Mouse (Mus musculus): ENCODE measurements around the gene Stra8. TPM values are rescaled to one million over a fixed set of nuclear protein-coding genes. Genes with fewer than 3 reads are reported as not detected.
A peak's percentile ranks its signal among the peaks of the same experiment; 100 is the strongest.

Stra8 gene
- total and polyA plus RNA-seq, 2 experiments from 2014 or later, result not detected

DNA sequence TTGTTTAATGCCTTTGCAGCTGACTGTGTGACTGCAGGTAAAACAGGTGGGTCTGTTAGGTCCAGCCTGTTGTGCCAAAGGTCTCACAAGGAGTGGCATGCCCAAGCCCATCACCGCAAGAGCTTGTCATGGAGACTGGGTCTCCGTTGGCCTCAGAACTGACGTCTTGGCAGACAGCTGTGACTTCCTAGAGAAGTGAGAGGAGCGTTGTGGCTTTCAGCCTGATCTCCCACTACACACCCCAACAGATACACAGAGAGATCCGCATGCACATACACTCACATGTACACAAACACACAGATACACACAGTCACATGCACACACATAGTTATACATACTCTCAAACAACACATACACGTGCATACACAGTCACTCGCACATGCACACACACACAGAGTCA lies 31.6 kb downstream of the Stra8 start:
- TF ChIP-seq CTCF (IDR thresholded peaks at IDR 0.05; ENCODE audit: low read depth), result no peak
- H3K9me3 ChIP-seq (ENCODE audit: low read length), result no peaks in the 10 kb centered on the region
- no peaks in the 10 kb centered on the region for H3K27me3 ChIP-seq (ENCODE audit: insufficient read depth, low read length)
- no peaks in the 10 kb centered on the region for H3K4me1 ChIP-seq (ENCODE audit: insufficient read depth)
- 89% methylated on average over 7 of the region's 7 CpGs for WGBS
- ATAC-seq (no peak), DNase-seq (no peak)
- H3K27ac ChIP-seq (ENCODE audit: low read depth, low read length), result no peak overlapping the region
- no peak overlapping the region for H3K4me3 ChIP-seq (ENCODE audit: low read depth, low read length)
- no peak overlapping the region for H3K4me2 ChIP-seq (ENCODE audit: low read depth)
- no peaks in the 10 kb centered on the region for H3K36me3 ChIP-seq (ENCODE audit: insufficient read depth)
- no peak overlapping the region for H3K9ac ChIP-seq

DNA sequence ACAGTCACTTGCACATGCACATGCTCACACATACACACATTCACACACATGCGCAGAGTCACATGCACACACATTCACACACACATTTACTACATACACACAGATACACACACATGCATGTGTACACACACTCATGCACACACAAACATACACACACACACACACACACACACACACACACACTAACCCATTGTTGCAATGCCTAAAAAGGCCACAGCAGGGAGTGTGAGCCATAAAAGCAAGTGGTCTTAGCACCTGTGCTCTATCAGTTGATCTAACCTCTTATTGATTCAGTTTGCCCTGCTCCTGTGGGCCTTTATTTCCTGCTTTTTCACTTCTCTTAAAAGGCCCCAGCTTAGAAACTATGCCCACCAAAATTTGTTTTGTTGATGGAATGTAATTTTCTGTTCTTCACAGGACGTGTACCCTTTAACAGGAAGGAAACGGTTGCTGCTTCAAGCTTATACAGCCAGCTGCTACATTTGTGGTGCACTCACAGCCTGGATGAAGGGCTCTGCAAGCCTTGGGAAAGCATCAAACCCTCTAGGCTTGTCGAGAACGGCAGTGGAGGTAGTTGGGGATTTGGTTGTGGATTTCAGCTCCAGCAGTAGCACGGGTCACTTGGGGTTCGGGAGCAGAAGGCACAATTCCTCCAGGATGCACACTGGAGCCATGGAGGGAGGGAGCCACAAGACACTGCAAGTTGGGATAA lies 32.1 kb downstream of the Stra8 start:
- ATAC-seq (no peak), DNase-seq (no peak)
- Histone ChIP-seq H3K4me1 (ENCODE audit: insufficient read depth) (no peaks in the 10 kb centered on the region), H3K27ac (ENCODE audit: low read depth, low read length) (no peak overlapping the region), H3K9me3 (ENCODE audit: low read length) (no peaks in the 10 kb centered on the region), H3K4me3 (ENCODE audit: low read depth, low read length) (no peak overlapping the region), H3K9ac (no peak overlapping the region), H3K27me3 (ENCODE audit: insufficient read depth, low read length) (no peaks in the 10 kb centered on the region), H3K4me2 (ENCODE audit: low read depth) (no peak overlapping the region), H3K36me3 (ENCODE audit: insufficient read depth) (no peaks in the 10 kb centered on the region)
- TF ChIP-seq CTCF (IDR thresholded peaks at IDR 0.05; ENCODE audit: low read depth), result no peak
- WGBS, result 76% methylated on average over 7 of the region's 7 CpGs

DNA sequence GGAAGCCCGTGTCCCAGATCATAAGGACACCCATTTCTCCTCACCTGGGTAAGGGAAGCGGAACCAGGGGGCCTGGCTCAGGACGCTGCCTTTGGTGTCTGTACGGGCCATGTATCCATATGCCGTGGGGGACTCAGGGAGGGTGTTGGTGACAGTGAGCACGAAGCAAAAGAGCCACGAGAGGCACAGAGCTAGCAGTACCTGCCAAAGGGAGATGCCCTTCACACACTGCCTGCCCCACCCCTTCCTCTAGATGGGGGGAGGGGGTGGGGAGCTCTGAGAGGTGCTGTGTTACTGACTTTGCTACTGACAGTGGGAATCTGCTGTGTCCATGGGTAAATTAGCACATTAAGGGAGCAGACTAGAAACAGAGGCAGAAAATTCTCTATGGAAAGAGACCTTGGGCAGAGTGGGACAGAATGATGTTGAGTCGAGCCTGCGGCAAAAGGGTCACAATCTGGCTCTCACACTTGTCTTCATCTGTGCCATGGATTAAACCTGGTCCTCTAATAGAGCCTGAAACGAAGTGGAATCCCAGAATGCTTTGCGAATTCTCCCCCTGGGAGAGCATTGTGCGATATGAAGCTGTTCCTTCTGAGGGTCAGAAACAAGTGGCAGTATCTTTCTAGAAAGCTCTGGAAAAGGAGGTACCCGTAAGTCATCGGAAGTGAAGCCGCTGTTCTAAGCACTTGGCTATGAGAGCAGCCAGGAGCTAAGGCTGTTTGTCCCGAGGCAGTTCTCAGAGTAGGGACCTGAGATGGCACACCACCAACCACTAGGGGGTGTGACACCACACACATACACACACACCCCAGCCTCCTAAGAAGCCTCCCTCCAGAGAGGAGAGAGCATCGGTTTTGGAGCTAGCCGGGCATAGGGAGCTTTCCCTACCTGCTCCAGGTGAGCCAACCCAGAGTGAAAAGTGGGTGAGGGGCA lies 35.2 kb downstream of the Stra8 start:
- H3K4me3 ChIP-seq (ENCODE audit: low read depth, low read length), result no peak overlapping the region
- H3K4me1 ChIP-seq (ENCODE audit: insufficient read depth), result no peaks in the 10 kb centered on the region
- no peak overlapping the region for H3K9ac ChIP-seq
- 53% methylated on average over 18 of the region's 18 CpGs for WGBS
- ATAC-seq (peak; percentile 80), DNase-seq (peak; percentile 33)
- TF ChIP-seq CTCF (IDR thresholded peaks at IDR 0.05; ENCODE audit: low read depth), result peak; percentile 65
- no peaks in the 10 kb centered on the region for H3K27me3 ChIP-seq (ENCODE audit: insufficient read depth, low read length)
- no peaks in the 10 kb centered on the region for H3K36me3 ChIP-seq (ENCODE audit: insufficient read depth)
- H3K27ac ChIP-seq (ENCODE audit: low read depth, low read length), result no peak overlapping the region
- H3K4me2 ChIP-seq (ENCODE audit: low read depth), result peak overlapping the region; percentile 30
- no peaks in the 10 kb centered on the region for H3K9me3 ChIP-seq (ENCODE audit: low read length)

DNA sequence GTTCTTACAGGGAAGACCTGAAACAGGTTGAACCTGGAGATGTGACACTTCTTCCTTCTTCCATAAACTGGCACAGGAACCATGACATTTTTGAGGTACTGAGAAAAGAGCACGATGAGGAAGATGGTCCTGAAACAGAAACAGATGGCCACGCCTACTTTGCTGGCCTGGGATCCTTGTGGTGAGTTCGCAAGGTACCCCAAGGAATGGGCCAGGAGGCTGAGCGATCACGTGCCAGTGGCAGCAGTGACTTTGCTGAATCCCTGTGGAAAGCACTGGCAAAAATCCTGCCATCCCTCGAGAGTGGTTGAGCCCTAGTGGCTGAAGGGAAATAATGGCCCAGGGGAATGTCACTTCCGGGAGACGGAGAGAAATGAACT lies 35.9 kb downstream of the Stra8 start:
- Histone ChIP-seq H3K9me3 (ENCODE audit: low read length) (no peaks in the 10 kb centered on the region), H3K36me3 (ENCODE audit: insufficient read depth) (no peaks in the 10 kb centered on the region), H3K4me1 (ENCODE audit: insufficient read depth) (no peaks in the 10 kb centered on the region), H3K4me2 (ENCODE audit: low read depth) (peak overlapping the region; percentile 30; the same call in 1 of the 2 replicates), H3K9ac (no peak overlapping the region), H3K27ac (ENCODE audit: low read depth, low read length) (no peak overlapping the region), H3K4me3 (ENCODE audit: low read depth, low read length) (no peak overlapping the region), H3K27me3 (ENCODE audit: insufficient read depth, low read length) (no peaks in the 10 kb centered on the region)
- WGBS, result 42% methylated on average over 8 of the region's 8 CpGs
- TF ChIP-seq CTCF (IDR thresholded peaks at IDR 0.05; ENCODE audit: low read depth), result no peak
- ATAC-seq, result no peak
- no peak for DNase-seq

DNA sequence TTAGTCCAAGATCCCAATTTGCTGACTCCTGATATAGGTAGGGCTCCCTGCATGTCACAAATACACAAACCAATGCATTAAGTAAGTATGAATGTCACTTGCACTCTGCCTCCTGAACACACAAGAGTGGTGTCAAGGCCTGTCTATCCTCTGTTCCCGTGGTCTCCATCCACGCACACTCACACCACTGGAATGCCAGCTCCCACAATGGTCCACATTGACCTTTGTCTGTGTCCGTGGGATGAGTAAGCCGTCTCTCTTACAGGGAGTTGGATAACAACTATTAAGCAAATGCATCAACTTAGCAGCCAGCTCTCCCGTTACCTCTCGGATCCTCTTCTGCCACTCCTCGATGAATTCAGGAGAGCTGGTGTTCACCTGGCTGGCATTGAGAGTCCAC lies 39.2 kb downstream of the Stra8 start:
- H3K4me2 ChIP-seq (ENCODE audit: low read depth), result no peak overlapping the region
- ATAC-seq (no peak), DNase-seq (no peak)
- H3K27me3 ChIP-seq (ENCODE audit: insufficient read depth, low read length), result no peaks in the 10 kb centered on the region
- no peaks in the 10 kb centered on the region for H3K4me1 ChIP-seq (ENCODE audit: insufficient read depth)
- no peaks in the 10 kb centered on the region for H3K36me3 ChIP-seq (ENCODE audit: insufficient read depth)
- TF ChIP-seq CTCF (IDR thresholded peaks at IDR 0.05; ENCODE audit: low read depth), result no peak
- H3K9me3 ChIP-seq (ENCODE audit: low read length), result no peaks in the 10 kb centered on the region
- no peak overlapping the region for H3K9ac ChIP-seq
- 90% methylated on average over 7 of the region's 7 CpGs for WGBS
- no peak overlapping the region for H3K4me3 ChIP-seq (ENCODE audit: low read depth, low read length)
- no peak overlapping the region for H3K27ac ChIP-seq (ENCODE audit: low read depth, low read length)

DNA sequence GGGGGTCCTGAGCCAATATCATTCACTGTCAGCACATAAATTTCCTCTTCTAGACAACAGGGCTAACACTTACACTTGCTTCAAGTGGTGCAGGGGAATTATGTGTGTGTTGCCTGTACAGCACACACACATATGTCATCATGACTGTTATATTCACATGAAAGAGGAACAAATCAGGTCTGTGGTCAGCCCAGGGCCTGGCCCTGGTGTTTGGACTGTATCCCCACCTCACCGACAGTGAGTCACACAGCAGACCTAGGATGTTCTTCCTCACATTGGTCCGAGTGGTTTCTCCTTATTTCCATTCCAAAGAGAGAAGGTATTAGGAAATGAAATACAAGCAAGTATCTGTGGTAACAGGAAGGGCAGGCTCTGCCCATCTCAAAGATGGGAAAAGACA lies 44.6 kb downstream of the Stra8 start:
- Histone ChIP-seq H3K36me3 (ENCODE audit: insufficient read depth) (no peaks in the 10 kb centered on the region), H3K4me1 (ENCODE audit: insufficient read depth) (no peaks in the 10 kb centered on the region), H3K4me3 (ENCODE audit: low read depth, low read length) (no peak overlapping the region), H3K9ac (no peak overlapping the region), H3K9me3 (ENCODE audit: low read length) (no peaks in the 10 kb centered on the region), H3K27me3 (ENCODE audit: insufficient read depth, low read length) (no peaks in the 10 kb centered on the region), H3K4me2 (ENCODE audit: low read depth) (no peak overlapping the region), H3K27ac (ENCODE audit: low read depth, low read length) (no peak overlapping the region)
- no peak for TF ChIP-seq CTCF (IDR thresholded peaks at IDR 0.05; ENCODE audit: low read depth)
- DNase-seq (no peak), ATAC-seq (no peak)
- WGBS, result 84% methylated on average over 2 of the region's 2 CpGs

Data from forebrain, postnatal 0 days (tissue).